In the genomic region with DNA sequence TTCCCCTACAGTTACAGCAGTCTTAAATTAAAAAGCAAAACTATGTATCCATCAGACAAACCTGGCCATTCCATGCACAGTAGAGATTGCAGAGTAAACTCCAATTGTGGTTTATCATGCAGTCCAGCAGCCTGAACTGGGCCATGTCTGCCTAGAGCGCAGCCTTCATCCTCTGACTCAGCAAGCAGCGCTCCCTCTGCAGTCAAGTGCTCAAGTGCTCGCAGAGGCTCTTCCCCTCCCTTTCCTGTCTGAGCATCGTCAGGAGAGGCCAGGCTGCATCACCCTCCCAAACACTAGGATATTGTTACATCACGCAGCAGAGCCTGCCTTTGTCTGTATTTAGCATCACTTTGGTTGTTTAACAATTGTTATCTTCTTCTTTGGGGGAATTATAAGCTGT, we compare ENCODE assay signal across 9 mouse cellular contexts. TPM values are rescaled to one million over a fixed set of nuclear protein-coding genes. Genes with fewer than 3 reads are reported as not detected.
DNase-seq lines count a peak whose midpoint lies in the region; ATAC-seq and TF ChIP-seq lines count a peak whose summit lies in the region.
"Had no signal": no experiment of that assay in that cellular context is flagged by ENCODE, and none has a peak within 500 bp of the region (broad histone marks: within the 10 kb centered on the region; RNA-seq: fewer than 3 reads in every experiment).

No protein-coding gene starts in this region.

- H3K27me3 ChIP-seq in kidney, adult 2 months (replicated peaks; ENCODE audit: control insufficient read depth, insufficient read depth, low read length), result no peaks in the 10 kb centered on the region
- H3K27me3 ChIP-seq in MEL (ENCODE audit: control insufficient read depth in 1 of 2, insufficient read depth in 2 of 2, low read length in 2 of 2), result no peaks in the 10 kb centered on the region
- no peaks in the 10 kb centered on the region for H3K27me3 ChIP-seq in heart, embryonic 14.5 days (ENCODE audit: control insufficient read depth, insufficient read depth, low read length)
- no peaks in the 10 kb centered on the region for H3K27me3 ChIP-seq in liver, embryonic 14.5 days (ENCODE audit: control insufficient read depth, insufficient read depth, low read length)
- H3K27me3 ChIP-seq: limb, embryonic 13.5 days had no signal

- H3K4me1 ChIP-seq in kidney, adult 2 months (ENCODE audit: control insufficient read depth, insufficient read depth, low read length), result peaks cover 23% of the 10 kb centered on the region
- peaks cover 15 to 17% of the 10 kb centered on the region in 2 experiments for H3K4me1 ChIP-seq in MEL (ENCODE audit: control insufficient read depth in 1 of 2, insufficient read depth in 2 of 2, low read length in 2 of 2)
- peaks cover 37 to 68% of the 10 kb centered on the region in 2 experiments for H3K4me1 ChIP-seq in heart, embryonic 14.5 days (ENCODE audit: control insufficient read depth in 2 of 2, insufficient read depth in 2 of 2, low read length in 2 of 2)
- H3K4me1 ChIP-seq in liver, embryonic 14.5 days (replicated peaks; ENCODE audit: control insufficient read depth in 2 of 2, insufficient read depth in 2 of 2, low read length in 1 of 2), result peaks cover 23 to 35% of the 10 kb centered on the region in 2 experiments

- DNase-seq in kidney, adult 2 months, result peak; percentile 20
- no peak for DNase-seq in kidney, adult 18-20 months
- peak; percentile 82 for DNase-seq in MEL (ENCODE audit: low read depth, low spot score)
- peak; percentile 55 to 69 for DNase-seq in cerebellum, postnatal 25 days
- DNase-seq in liver, embryonic 14.5 days (ENCODE audit: low read depth in 3 of 3, low spot score in 3 of 3), result peak in 2 of 3 experiments; percentile 47
- peak; percentile 56 for DNase-seq in retina, embryonic 14.5 days (ENCODE audit: low spot score)
- no peak for DNase-seq in testis, postnatal 14 days (ENCODE audit: low spot score)

- peak overlapping the region; percentile 16 for H3K4me2 ChIP-seq in heart, embryonic 14.5 days (ENCODE audit: low read length)
- H3K4me2 ChIP-seq in liver, embryonic 14.5 days (ENCODE audit: low read depth), result no peak overlapping the region; the same call in 1 of the 2 replicates
- H3K4me2 ChIP-seq: limb, embryonic 13.5 days had no signal

- TF ChIP-seq EP300 in MEL (IDR thresholded peaks at IDR 0.05; ENCODE audit: low read depth in 1 of 2, low read length in 2 of 2), result no peak; a peak in 1 of 4 replicates
- TF ChIP-seq EP300 in liver, embryonic 14.5 days (IDR thresholded peaks at IDR 0.05; ENCODE audit: low read depth), result no peak

- WGBS in kidney, adult 2 months, result 42% methylated on average over 5 of the region's 5 CpGs
- 1% methylated on average over 5 of the region's 5 CpGs for WGBS in heart, embryonic 14.5 days
- WGBS in liver, embryonic 14.5 days (ENCODE audit: insufficient replicate concordance), result 5% methylated on average over 5 of the region's 5 CpGs

- TF ChIP-seq RAD21 in MEL (IDR thresholded peaks at IDR 0.05; ENCODE audit: low read depth, low read length), result no peak

- no peak for TF ChIP-seq POLR2A in kidney, adult 2 months (IDR thresholded peaks at IDR 0.05; ENCODE audit: low read depth, low read length)
- TF ChIP-seq POLR2A in MEL (IDR thresholded peaks at IDR 0.05; ENCODE audit: control insufficient read depth in 1 of 2, insufficient read depth in 1 of 2, low read depth in 1 of 2, low read length in 2 of 2, poor library complexity in 1 of 2), result no peak

- no peaks in the 10 kb centered on the region for H3K36me3 ChIP-seq in kidney, adult 2 months (ENCODE audit: control insufficient read depth, insufficient read depth, low read length)
- peaks cover 0 to 20% of the 10 kb centered on the region in 2 experiments; a peak in 2 of 4 replicates for H3K36me3 ChIP-seq in MEL (ENCODE audit: control insufficient read depth in 1 of 2, insufficient read depth in 2 of 2, low read length in 2 of 2)
- H3K36me3 ChIP-seq in heart, embryonic 14.5 days (ENCODE audit: control insufficient read depth, insufficient read depth, low read length), result no peaks in the 10 kb centered on the region
- no peaks in the 10 kb centered on the region for H3K36me3 ChIP-seq in liver, embryonic 14.5 days (replicated peaks; ENCODE audit: control insufficient read depth, insufficient read depth, low read depth)
- H3K36me3 ChIP-seq: limb, embryonic 13.5 days had no signal

- peak; percentile 56; the same call in 1 of the 2 replicates for ATAC-seq in heart, embryonic 14.5 days (ENCODE audit: insufficient number of reproducible peaks, insufficient read depth, low FRiP score, low read depth)
- peak; percentile 81 for ATAC-seq in liver, embryonic 14.5 days (ENCODE audit: insufficient read depth)

- H3K9ac ChIP-seq in MEL (ENCODE audit: control insufficient read depth, low read depth, low read length, poor library complexity, severe bottlenecking), result no peak overlapping the region
- H3K9ac ChIP-seq in heart, embryonic 14.5 days (ENCODE audit: low read length), result no peak overlapping the region
- no peak overlapping the region for H3K9ac ChIP-seq in liver, embryonic 14.5 days (replicated peaks)
- H3K9ac ChIP-seq: limb, embryonic 13.5 days had no signal

- no peak overlapping the region for H3K4me3 ChIP-seq in kidney, adult 2 months (ENCODE audit: insufficient read depth, low read depth, low read length)
- H3K4me3 ChIP-seq in MEL (ENCODE audit: control insufficient read depth in 1 of 2, insufficient read depth in 1 of 2, low read depth in 2 of 2, low read length in 2 of 2), result peak overlapping the region in 1 of 2 experiments; percentile 33; a peak in 1 of 4 replicates
- no peak overlapping the region for H3K4me3 ChIP-seq in heart, embryonic 14.5 days (ENCODE audit: control insufficient read depth in 1 of 2, insufficient read depth in 1 of 2, low read depth in 1 of 2, low read length in 2 of 2)
- H3K4me3 ChIP-seq in liver, embryonic 14.5 days (ENCODE audit: insufficient read depth in 1 of 2, low read depth in 2 of 2, low read length in 2 of 2), result no peak overlapping the region
- H3K4me3 ChIP-seq: limb, embryonic 13.5 days had no signal

- H3K27ac ChIP-seq in kidney, adult 2 months (ENCODE audit: insufficient read depth, low read depth, low read length), result no peak overlapping the region
- no peak overlapping the region for H3K27ac ChIP-seq in MEL (ENCODE audit: control insufficient read depth, low read depth, low read length)
- peak overlapping the region in 1 of 2 experiments; percentile 48; a peak in 2 of 4 replicates for H3K27ac ChIP-seq in heart, embryonic 14.5 days (replicated peaks in 1 of 2; ENCODE audit: control insufficient read depth in 1 of 2, insufficient read depth in 1 of 2, low read depth in 2 of 2, low read length in 2 of 2)
- no peak overlapping the region for H3K27ac ChIP-seq in liver, embryonic 14.5 days
- H3K27ac ChIP-seq: limb, embryonic 13.5 days had no signal

- no peaks in the 10 kb centered on the region for H3K9me3 ChIP-seq in MEL (replicated peaks; ENCODE audit: insufficient read depth, low read length)
- no peaks in the 10 kb centered on the region for H3K9me3 ChIP-seq in heart, embryonic 14.5 days (ENCODE audit: control insufficient read depth, low read length)
- no peaks in the 10 kb centered on the region for H3K9me3 ChIP-seq in liver, embryonic 14.5 days (ENCODE audit: control insufficient read depth, low read length)
- H3K9me3 ChIP-seq: limb, embryonic 13.5 days had no signal

- peaks cover 50% of the 10 kb centered on the region for H3K79me2 ChIP-seq in MEL (ENCODE audit: control insufficient read depth, insufficient read depth, low read length, poor library complexity)

- TF ChIP-seq CTCF in kidney, adult 2 months (conservative IDR thresholded peaks at IDR 0.05; ENCODE audit: insufficient read depth, insufficient read length, low read depth, low read length), result no peak
- no peak for TF ChIP-seq CTCF in MEL (IDR thresholded peaks at IDR 0.05 in 2 of 3, conservative IDR thresholded peaks at IDR 0.05 in 1 of 3; ENCODE audit: control insufficient read depth in 1 of 3, insufficient read depth in 1 of 3, low read depth in 2 of 3, low read length in 3 of 3, poor library complexity in 1 of 3, severe bottlenecking in 1 of 3)
- TF ChIP-seq CTCF in liver, embryonic 14.5 days (IDR thresholded peaks at IDR 0.05; ENCODE audit: low read depth), result peak; percentile 48; the same call in 1 of the 2 replicates

TF ChIP-seq in MEL, 35 proteins besides CTCF, POLR2A, EP300 and RAD21:
- no peak for TF ChIP-seq ETS1 (IDR thresholded peaks at IDR 0.05; ENCODE audit: low read depth, low read length)
- TF ChIP-seq SMC3 (IDR thresholded peaks at IDR 0.05; ENCODE audit: low read depth, low read length), result no peak
- no peak for TF ChIP-seq TCF12 (IDR thresholded peaks at IDR 0.05; ENCODE audit: low read depth, low read length)
- TF ChIP-seq ZKSCAN1 (IDR thresholded peaks at IDR 0.05; ENCODE audit: low read depth, low read length), result no peak
- TF ChIP-seq MAX (IDR thresholded peaks at IDR 0.05; ENCODE audit: low read length), result no peak

RNA-seq across cellular contexts. Expression of gene Arhgap21, which starts 25.5 kb away (rescaled TPM):
- polyA plus RNA-seq in kidney, adult 2 months (2012; rRNA removed), result 9.5 and 11.3 TPM in 2 replicates
- total RNA-seq in MEL (2012; rRNA removed), result 12.4 and 12.8 TPM in 2 replicates
- polyA plus RNA-seq in MEL (2012; ENCODE audit: insufficient read depth in 1 of 2, insufficient read length in 2 of 2, low read depth in 1 of 2, low replicate concordance in 2 of 2, missing spikeins in 1 of 2), result 100 to 1,000 TPM in 1 of 2 experiments, 10 to 100 TPM in 1; 30.6 to 104 TPM
- 27.4 and 28.0 TPM in 2 replicates for polyA plus RNA-seq in heart, embryonic 14.5 days (2014; fragmentation: Nextera tagmentation; extraction: Ambion mirVana)
- 6.7 and 10.9 TPM in 2 replicates for polyA plus RNA-seq in liver, embryonic 14.5 days (2012; rRNA removed)
- 8.4 and 9.0 TPM in 2 replicates for polyA plus RNA-seq in liver, embryonic 14.5 days (2014; fragmentation: Nextera tagmentation; extraction: Ambion mirVana)

Comparison
In these comparisons a context has a peak if more than half of its experiments do, and no peak if none do; other contexts are left out.
1. DNase-seq: peak in kidney, adult 2 months (single experiment), MEL (single experiment), cerebellum, postnatal 25 days (2 of 2), liver, embryonic 14.5 days (2 of 3) and retina, embryonic 14.5 days (single experiment); none in kidney, adult 18-20 months (single experiment) and testis, postnatal 14 days (single experiment).